Mouse (Mus musculus) midbrain, embryonic 13.5 days (tissue): Measurements from ENCODE around the gene Plxnb1. TPM values are rescaled to one million over a fixed set of nuclear protein-coding genes. Genes with fewer than 3 reads are reported as not detected.
"Not testable (repeated sequence)": the region's sequence is repeated elsewhere in the genome, so short reads cannot be mapped to it uniquely, and the experiment has no call there.

Experiments
- ATAC-seq: fragments of 200-750 bp; cut with Nextera tagmentation; 2 replicates; pipeline ENCODE4 v1.8.0; 2017; ENCODE audit warnings: mild to moderate bottlenecking, moderate TSS enrichment, moderate library complexity
- H3K27ac ChIP-seq: fragments of 300-500 bp; sonication (generic); 2 replicates; pipeline ENCODE4 v1.5.1; 2015; ENCODE audit warnings: inconsistent platforms, mild to moderate bottlenecking, moderate library complexity
- H3K27me3 ChIP-seq: fragments of 300-500 bp; sonication (generic); 2 replicates; pipeline ENCODE4 v1.6.1; 2015; ENCODE audit warnings: mild to moderate bottlenecking, inconsistent platforms
- H3K36me3 ChIP-seq: fragments of 300-500 bp; sonication (generic); 2 replicates; pipeline ENCODE4 v1.6.1; 2015; ENCODE audit warnings: mild to moderate bottlenecking, inconsistent platforms
- H3K4me1 ChIP-seq: fragments of 300-500 bp; sonication (generic); replicated peaks from 2 replicates; pipeline ENCODE4 v1.6.1; 2015; ENCODE audit warnings: inconsistent platforms
- H3K4me2 ChIP-seq: fragments of 300-500 bp; sonication (generic); replicated peaks from 2 replicates; pipeline ENCODE4 v1.6.1; 2015; ENCODE audit warnings: moderate library complexity, mild to moderate bottlenecking, inconsistent platforms
- H3K4me3 ChIP-seq: fragments of 300-500 bp; sonication (generic); replicated peaks from 2 replicates; pipeline ENCODE4 v1.5.1; 2015; ENCODE audit warnings: mild to moderate bottlenecking, inconsistent platforms
- H3K9ac ChIP-seq: fragments of 300-500 bp; sonication (generic); replicated peaks from 2 replicates; pipeline ENCODE4 v1.6.1; 2015; ENCODE audit warnings: mild to moderate bottlenecking, inconsistent platforms
- H3K9me3 ChIP-seq: fragments of 300-500 bp; sonication (generic); 2 replicates; pipeline ENCODE4 v1.6.1; 2016; ENCODE audit warnings: mild to moderate bottlenecking, inconsistent platforms
- WGBS: fragments of 180-500 bp; shearing (Covaris S2); methylation state at CpG from one replicate; pipeline ENCODE4 v1.1.7; 2015; 5-methylcytosine and 5-hydroxymethylcytosine counted together
- polyA plus RNA-seq: library from polyadenylated mRNA; unstranded; fragments of >200 nt; fragmentation: Nextera tagmentation; extraction: Ambion mirVana; gene quantifications from 2 replicates; pipeline ENCODE4 v1.2.1, GENCODE M21; 2015

Plxnb1 gene
- polyA plus RNA-seq, 1 experiment from 2014 or later = 33.3 TPM

DNA sequence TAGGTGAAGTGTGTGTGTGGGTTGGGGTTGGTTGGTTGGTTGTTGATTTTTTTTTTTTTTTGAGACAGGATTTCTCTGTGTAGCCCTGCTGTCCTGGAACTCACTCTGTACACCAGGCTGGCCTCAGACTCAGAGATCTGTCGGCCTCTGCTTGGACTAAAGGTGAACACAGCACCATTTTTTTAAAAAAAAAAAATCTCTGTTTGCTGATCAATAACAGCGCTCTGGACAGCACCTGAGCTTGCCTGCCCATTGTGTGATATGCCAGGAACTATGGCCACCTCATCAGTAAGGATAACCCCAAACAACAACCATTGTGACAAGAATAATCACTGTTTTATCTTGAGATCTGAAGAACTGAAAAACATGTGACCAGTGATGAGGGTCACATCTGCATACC lies 29.9 kb downstream of the Plxnb1 start:
- no peaks in the 10 kb centered on the region for H3K4me1 ChIP-seq
- no peak overlapping the region for H3K4me2 ChIP-seq
- 83% methylated on average over 2 of the region's 2 CpGs for WGBS
- H3K27ac ChIP-seq = no peak overlapping the region
- no peak for ATAC-seq
- H3K4me3 ChIP-seq = no peak overlapping the region
- H3K27me3 ChIP-seq = no peaks in the 10 kb centered on the region
- no peaks in the 10 kb centered on the region for H3K9me3 ChIP-seq
- H3K36me3 ChIP-seq = no peaks in the 10 kb centered on the region; the same call in 1 of the 2 replicates
- no peak overlapping the region for H3K9ac ChIP-seq

DNA sequence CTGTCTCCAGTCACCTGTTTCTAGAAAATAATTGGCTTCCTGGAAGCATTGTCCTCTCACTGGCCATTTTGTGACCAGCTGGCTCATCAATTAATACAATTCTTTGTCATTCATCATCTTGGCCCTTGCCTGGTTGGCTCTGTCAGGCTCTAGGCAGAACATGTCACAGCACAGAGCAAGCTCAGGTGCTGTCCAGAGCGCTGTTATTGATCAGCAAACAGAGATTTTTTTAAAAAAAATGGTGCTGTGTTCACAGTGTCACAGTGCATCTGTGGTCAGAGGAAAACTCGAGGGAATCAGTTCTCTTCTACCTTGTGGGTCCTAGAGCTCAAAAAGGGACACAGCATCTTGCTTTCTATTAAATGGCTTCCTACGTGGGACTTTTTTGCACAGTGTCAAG lies 30.3 kb downstream of the Plxnb1 start:
- 75% methylated on average over 3 of the region's 3 CpGs for WGBS
- no peak overlapping the region for H3K9ac ChIP-seq

DNA sequence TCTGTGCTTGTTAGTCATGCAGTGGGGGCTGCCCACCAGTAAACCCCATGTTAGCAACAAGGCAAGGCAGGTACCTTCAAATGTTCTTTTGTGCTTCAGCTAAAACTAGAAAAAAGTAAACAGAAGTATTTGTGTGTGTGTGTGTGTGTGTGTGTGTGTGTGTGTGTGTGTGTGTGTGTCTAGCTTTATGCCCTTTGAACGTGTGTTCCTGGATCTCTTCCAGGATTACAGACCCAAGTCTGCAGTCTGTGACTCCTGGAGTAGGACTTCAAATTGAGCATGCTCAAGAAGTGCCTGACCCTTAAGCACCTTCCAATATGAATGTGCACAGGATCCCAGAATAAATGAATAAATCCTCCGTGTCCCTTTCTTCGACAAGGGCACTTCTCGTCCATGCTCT lies 31.9 kb downstream of the Plxnb1 start:
- no peak for ATAC-seq
- Histone ChIP-seq H3K4me1 (no peaks in the 10 kb centered on the region), H3K27ac (no peak overlapping the region), H3K4me3 (no peak overlapping the region), H3K36me3 (no peaks in the 10 kb centered on the region), H3K9ac (no peak overlapping the region), H3K9me3 (no peaks in the 10 kb centered on the region), H3K27me3 (no peaks in the 10 kb centered on the region), H3K4me2 (no peak overlapping the region)
- 81% methylated on average over 4 of the region's 4 CpGs for WGBS

More for the DNA sequence above, 30.3 kb downstream of the Plxnb1 start:
- H3K27ac ChIP-seq = no peak overlapping the region
- no peaks in the 10 kb centered on the region for H3K9me3 ChIP-seq
- H3K36me3 ChIP-seq = no peaks in the 10 kb centered on the region
- no peaks in the 10 kb centered on the region for H3K4me1 ChIP-seq
- no peak overlapping the region for H3K4me2 ChIP-seq
- no peaks in the 10 kb centered on the region for H3K27me3 ChIP-seq
- H3K4me3 ChIP-seq = no peak overlapping the region
- no peak for ATAC-seq

DNA sequence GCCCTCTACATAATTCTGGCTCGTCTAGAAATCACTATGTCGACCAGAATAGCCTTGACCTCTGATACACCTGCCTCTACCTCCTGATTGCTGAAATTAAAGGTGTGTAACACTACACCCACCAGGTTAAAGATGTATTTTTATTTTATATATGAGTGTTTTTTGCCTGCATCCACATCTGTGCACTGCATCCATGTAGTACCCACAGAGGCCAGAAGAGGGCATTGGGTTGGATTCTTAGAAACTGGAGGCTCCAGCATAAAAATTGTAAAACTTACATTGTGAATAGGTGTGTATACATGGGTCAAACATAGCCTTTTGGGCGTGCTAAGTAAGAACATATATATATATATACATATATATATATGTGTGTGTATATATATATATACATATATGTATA lies 33.0 kb downstream of the Plxnb1 start:
- H3K36me3 ChIP-seq = no peaks in the 10 kb centered on the region
- H3K9ac ChIP-seq = no peak overlapping the region
- 65% methylated on average over 3 of the region's 3 CpGs for WGBS
- H3K4me1 ChIP-seq = no peaks in the 10 kb centered on the region
- no peak overlapping the region for H3K4me2 ChIP-seq
- no peak overlapping the region for H3K27ac ChIP-seq
- H3K27me3 ChIP-seq = no peaks in the 10 kb centered on the region
- no peak overlapping the region for H3K4me3 ChIP-seq
- no peak for ATAC-seq
- H3K9me3 ChIP-seq = no peaks in the 10 kb centered on the region

DNA sequence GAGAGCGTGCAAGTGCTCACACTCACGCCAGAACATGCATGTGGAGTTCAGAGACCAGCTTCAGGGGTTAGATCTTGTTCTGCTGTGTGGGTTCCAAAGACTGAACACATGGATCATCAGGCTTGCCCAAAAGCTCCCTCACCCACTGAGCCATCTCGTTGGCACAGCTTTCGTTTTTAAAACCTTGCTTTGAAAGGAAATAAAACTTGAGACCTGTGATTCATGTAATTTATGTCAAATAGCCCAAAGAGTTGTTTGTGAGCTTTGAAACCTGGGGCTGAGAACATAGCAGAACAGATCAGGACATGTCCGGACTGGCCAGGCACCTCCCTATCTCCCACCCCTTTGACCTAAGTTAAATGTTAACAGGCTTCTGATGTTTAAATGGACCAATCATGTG lies 34.9 kb downstream of the Plxnb1 start:
- no peak overlapping the region for H3K9ac ChIP-seq
- H3K27ac ChIP-seq = no peak overlapping the region
- H3K4me1 ChIP-seq = no peaks in the 10 kb centered on the region
- no peaks in the 10 kb centered on the region for H3K27me3 ChIP-seq
- no peak overlapping the region for H3K4me2 ChIP-seq
- 90% methylated on average over 5 of the region's 5 CpGs for WGBS
- H3K4me3 ChIP-seq = no peak overlapping the region
- no peaks in the 10 kb centered on the region for H3K9me3 ChIP-seq
- H3K36me3 ChIP-seq = no peaks in the 10 kb centered on the region
- no peak for ATAC-seq

DNA sequence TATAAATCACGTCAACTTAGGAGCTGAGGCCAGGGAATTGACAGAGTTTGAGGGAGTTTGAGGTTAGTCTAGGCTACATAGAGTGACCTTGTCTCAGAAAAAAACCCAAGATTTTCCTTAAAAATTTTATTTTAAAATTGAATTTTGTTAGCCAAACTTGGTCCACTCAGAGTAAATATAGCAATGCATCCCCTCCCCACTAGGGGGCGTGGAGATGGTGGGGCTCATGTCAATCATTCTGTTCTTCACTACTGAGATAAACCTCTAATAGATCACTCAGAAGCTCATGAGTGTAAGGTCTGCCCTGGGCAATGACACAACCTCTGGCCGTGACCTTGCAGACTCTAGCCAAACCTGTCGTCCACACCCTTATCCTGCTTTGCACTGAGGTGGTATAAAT lies 45.2 kb downstream of the Plxnb1 start:
- not testable (repeated sequence) for H3K9ac ChIP-seq, H3K9me3 ChIP-seq, H3K4me3 ChIP-seq, H3K4me1 ChIP-seq, H3K27me3 ChIP-seq, ATAC-seq, H3K27ac ChIP-seq, H3K36me3 ChIP-seq, H3K4me2 ChIP-seq
- WGBS = 67% methylated on average over 4 of the region's 4 CpGs

DNA sequence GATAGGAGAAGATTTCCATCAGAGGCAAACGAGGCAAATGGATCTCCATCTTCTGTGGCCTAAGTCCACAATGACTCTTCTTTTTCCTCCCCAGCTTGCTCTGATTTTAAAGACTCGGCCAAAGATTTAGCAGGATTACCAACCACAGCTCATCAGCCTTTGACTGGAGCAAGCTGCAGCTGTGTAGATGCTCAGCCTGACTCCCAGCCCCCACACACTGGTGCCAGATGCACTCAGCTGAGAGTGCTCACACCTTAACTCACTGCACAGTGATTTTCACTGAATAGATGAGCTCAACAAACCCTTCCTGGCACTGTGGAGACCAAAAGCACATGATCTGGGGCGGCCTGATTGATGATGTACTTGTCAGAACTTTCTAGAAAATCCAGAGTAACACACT lies 66.8 kb downstream of the Plxnb1 start, which contains the start of gene Fbxw21:
Gene Fbxw21 (minus strand): TSS at position 101 of the 400 bp plus-strand sequence.
- no peak within 1 kb of the TSS for H3K27ac ChIP-seq
- H3K4me3 ChIP-seq = no peak within 1 kb of the TSS
- no peak within 1 kb of the TSS for H3K9ac ChIP-seq
- H3K4me1 ChIP-seq = no peaks in the 10 kb centered on the region
- no peak for ATAC-seq
- no peak within 1 kb of the TSS for H3K4me2 ChIP-seq
- H3K36me3 ChIP-seq = no peaks in the 10 kb centered on the region
- no peaks in the 10 kb centered on the region for H3K27me3 ChIP-seq
- H3K9me3 ChIP-seq = no peaks in the 10 kb centered on the region
- WGBS = 63% methylated on average over 3 of the region's 3 CpGs

DNA sequence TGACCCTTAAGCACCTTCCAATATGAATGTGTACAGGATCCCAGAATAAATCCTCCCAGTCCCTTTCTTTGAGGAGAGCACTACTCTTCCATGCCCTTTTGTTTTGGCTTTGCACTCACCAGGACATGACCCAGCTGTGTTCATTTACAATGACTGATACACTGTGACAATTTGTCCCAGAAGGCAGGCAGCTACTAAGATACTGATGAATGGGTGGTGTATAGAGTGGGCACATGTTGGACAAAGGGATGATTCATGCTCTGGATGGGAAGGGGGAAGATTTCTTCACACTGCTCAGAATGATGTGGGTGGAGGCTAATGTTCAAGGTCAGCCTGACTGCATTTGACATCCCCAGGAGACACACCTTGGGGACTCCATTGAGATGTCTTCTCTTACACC lies 72.1 kb downstream of the Plxnb1 start:
- Histone ChIP-seq H3K4me2 (no peak overlapping the region), H3K27me3 (no peaks in the 10 kb centered on the region), H3K4me1 (no peaks in the 10 kb centered on the region), H3K9me3 (peaks cover 7% of the 10 kb centered on the region), H3K9ac (no peak overlapping the region), H3K27ac (no peak overlapping the region), H3K36me3 (no peaks in the 10 kb centered on the region), H3K4me3 (no peak overlapping the region)
- ATAC-seq = no peak

Other genes starting within 250 kb of the Plxnb1 start
- gene Slc26a6, start 242.1 kb upstream of the Plxnb1 start, polyA plus RNA-seq = 11.3 and 12.5 TPM in 2 replicates
- 0.46 TPM in 1 of 2 replicates, not detected in the other for gene Tmem89, start 180.8 kb upstream of the Plxnb1 start, polyA plus RNA-seq
- 366 and 383 TPM in 2 replicates for gene Uqcrc1, start 158.8 kb upstream of the Plxnb1 start, polyA plus RNA-seq
- gene Col7a1, start 141.8 kb upstream of the Plxnb1 start, polyA plus RNA-seq = 1.7 and 1.8 TPM in 2 replicates
- gene Ucn2, start 109.4 kb upstream of the Plxnb1 start, polyA plus RNA-seq = not detected in 2 replicates
- gene Pfkfb4, start 103.6 kb upstream of the Plxnb1 start, polyA plus RNA-seq = 24.4 and 30.6 TPM in 2 replicates
- 43.7 and 44.3 TPM in 2 replicates for gene Shisa5, start 56.8 kb upstream of the Plxnb1 start, polyA plus RNA-seq
- 13.6 and 14.5 TPM in 2 replicates for gene Trex1, start 35.7 kb upstream of the Plxnb1 start, polyA plus RNA-seq
- gene Atrip, start 21.3 kb upstream of the Plxnb1 start, polyA plus RNA-seq = 31.0 and 31.7 TPM in 2 replicates
- 12.8 and 14.6 TPM in 2 replicates for gene Ccdc51, start 12.9 kb upstream of the Plxnb1 start, polyA plus RNA-seq
- gene Tma7, start 12.8 kb upstream of the Plxnb1 start, polyA plus RNA-seq = 724 and 757 TPM in 2 replicates
- not detected in 2 replicates for gene Fbxw21, start 66.7 kb downstream of the Plxnb1 start, polyA plus RNA-seq
- not detected in 2 replicates for gene Fbxw13, start 100.6 kb downstream of the Plxnb1 start, polyA plus RNA-seq
- not detected in 2 replicates for gene Fbxw20, start 139.4 kb downstream of the Plxnb1 start, polyA plus RNA-seq
- not detected in 2 replicates for gene Fbxw14, start 192.3 kb downstream of the Plxnb1 start, polyA plus RNA-seq
- not detected in 2 replicates for gene Fbxw28, start 244.3 kb downstream of the Plxnb1 start, polyA plus RNA-seq